Mouse (Mus musculus) retina, postnatal 7 days (tissue): Measurements from ENCODE around the gene Srsf6.
"Not testable (repeated sequence)": the region's sequence is repeated elsewhere in the genome, so short reads cannot be mapped to it uniquely, and the experiment has no call there.

Experiments used
- DNase-seq: peaks from one replicate; pipeline ENCODE4 v3.0.0-alpha.2; 2012; ENCODE audit warnings: low read depth, low spot score

Srsf6 gene

GRCm38 (mm10) chr2:162931123-162931673, at the start of gene Srsf6:
Gene Srsf6, plus strand, starts transcription at chr2:162931528.
- DNase-seq, result peak; percentile 89

- DNase-seq, result no peak
Observed at GRCm38 (mm10) chr2:162884101-162884500, 47.2 kb upstream of the Srsf6 start.

GRCm38 (mm10) chr2:162887121-162887520, 44.2 kb upstream of the Srsf6 start:
- DNase-seq, result no peak

- no peak for DNase-seq
Observed at GRCm38 (mm10) chr2:162888677-162889076, 42.7 kb upstream of the Srsf6 start.

GRCm38 (mm10) chr2:162889191-162889590, 42.1 kb upstream of the Srsf6 start:
- DNase-seq, result no peak

- DNase-seq, result no peak
Observed at GRCm38 (mm10) chr2:162889731-162890130, 41.6 kb upstream of the Srsf6 start.

- DNase-seq, result not testable (repeated sequence)
Observed at GRCm38 (mm10) chr2:162892979-162893378, 38.3 kb upstream of the Srsf6 start.

GRCm38 (mm10) chr2:162899256-162899655, 32.1 kb upstream of the Srsf6 start:
- not testable (repeated sequence) for DNase-seq

- no peak for DNase-seq
Observed at GRCm38 (mm10) chr2:162899880-162900589, 31.3 kb upstream of the Srsf6 start.

- DNase-seq, result no peak
Observed at GRCm38 (mm10) chr2:162900590-162900916, 30.8 kb upstream of the Srsf6 start.

GRCm38 (mm10) chr2:162905902-162906301, 25.4 kb upstream of the Srsf6 start:
- DNase-seq, result no peak

GRCm38 (mm10) chr2:162908052-162908491, 23.3 kb upstream of the Srsf6 start:
- DNase-seq, result no peak

- no peak for DNase-seq
Observed at GRCm38 (mm10) chr2:162914040-162914439, 17.3 kb upstream of the Srsf6 start.

- DNase-seq, result no peak
Observed at GRCm38 (mm10) chr2:162914519-162914918, 16.8 kb upstream of the Srsf6 start.

GRCm38 (mm10) chr2:162919926-162920325, 11.4 kb upstream of the Srsf6 start:
- DNase-seq, result no peak

GRCm38 (mm10) chr2:162922183-162922582, 9.1 kb upstream of the Srsf6 start:
- DNase-seq, result peak; percentile 43

GRCm38 (mm10) chr2:162922834-162923233, 8.5 kb upstream of the Srsf6 start:
- DNase-seq, result no peak

GRCm38 (mm10) chr2:162924126-162924525, 7.2 kb upstream of the Srsf6 start:
- no peak for DNase-seq

GRCm38 (mm10) chr2:162927918-162928585, 3.3 kb upstream of the Srsf6 start:
- no peak for DNase-seq

- DNase-seq, result no peak
Observed at GRCm38 (mm10) chr2:162929704-162930103, 1.6 kb upstream of the Srsf6 start.

GRCm38 (mm10) chr2:162930516-162931122, 709 bp upstream of the Srsf6 start:
- no peak for DNase-seq
